Mouse (Mus musculus): ENCODE measurements around the gene Mpped2. TPM values are rescaled to one million over a fixed set of nuclear protein-coding genes. Genes with fewer than 3 reads are reported as not detected.

Gene Mpped2
- total and polyA plus RNA-seq, 3 experiments, result 0.04 to 0.10 TPM; not detected in 1

GRCm38 (mm10) chr2:106677449-106677848 is 15.6 kb upstream of the Mpped2 start:
- H3K27me3 ChIP-seq (ENCODE audit: control insufficient read depth in 1 of 2, insufficient read depth in 2 of 2, low read length in 2 of 2), result no peaks in the 10 kb centered on the region; a peak in 1 of 4 replicates
- no peaks in the 10 kb centered on the region for H3K9me3 ChIP-seq (replicated peaks; ENCODE audit: insufficient read depth, low read length)
- H3K36me3 ChIP-seq (ENCODE audit: control insufficient read depth in 1 of 2, insufficient read depth in 2 of 2, low read length in 2 of 2), result no peaks in the 10 kb centered on the region
- no peaks in the 10 kb centered on the region for H3K79me2 ChIP-seq (ENCODE audit: control insufficient read depth, insufficient read depth, low read length, poor library complexity)
- no peak for TF ChIP-seq MAZ (IDR thresholded peaks at IDR 0.05; ENCODE audit: low read depth, low read length)
- no peak for DNase-seq (ENCODE audit: low read depth, low spot score)
- H3K9ac ChIP-seq (ENCODE audit: control insufficient read depth, low read depth, low read length, poor library complexity, severe bottlenecking), result no peak overlapping the region
- no peaks in the 10 kb centered on the region for H3K4me1 ChIP-seq (ENCODE audit: control insufficient read depth in 1 of 2, insufficient read depth in 2 of 2, low read length in 2 of 2)
- no peak overlapping the region for H3K27ac ChIP-seq (ENCODE audit: control insufficient read depth, low read depth, low read length)
- no peak overlapping the region for H3K4me3 ChIP-seq (ENCODE audit: control insufficient read depth in 1 of 2, insufficient read depth in 1 of 2, low read depth in 2 of 2, low read length in 2 of 2)

- no peaks in the 10 kb centered on the region for H3K4me1 ChIP-seq (ENCODE audit: control insufficient read depth in 1 of 2, insufficient read depth in 2 of 2, low read length in 2 of 2)
- no peaks in the 10 kb centered on the region for H3K79me2 ChIP-seq (ENCODE audit: control insufficient read depth, insufficient read depth, low read length, poor library complexity)
- no peaks in the 10 kb centered on the region for H3K9me3 ChIP-seq (replicated peaks; ENCODE audit: insufficient read depth, low read length)
- DNase-seq (ENCODE audit: low read depth, low spot score), result no peak
- H3K9ac ChIP-seq (ENCODE audit: control insufficient read depth, low read depth, low read length, poor library complexity, severe bottlenecking), result no peak overlapping the region
- no peak overlapping the region for H3K4me3 ChIP-seq (ENCODE audit: control insufficient read depth in 1 of 2, insufficient read depth in 1 of 2, low read depth in 2 of 2, low read length in 2 of 2)
- no peak overlapping the region for H3K27ac ChIP-seq (ENCODE audit: control insufficient read depth, low read depth, low read length)
- TF ChIP-seq ZNF384 (IDR thresholded peaks at IDR 0.05; ENCODE audit: low read depth, low read length), result no peak
- TF ChIP-seq SMC3 (IDR thresholded peaks at IDR 0.05; ENCODE audit: low read depth, low read length), result no peak
- no peak for TF ChIP-seq MAFK (IDR thresholded peaks at IDR 0.05; ENCODE audit: borderline replicate concordance, low read depth, low read length)
- TF ChIP-seq ZC3H11A (IDR thresholded peaks at IDR 0.05; ENCODE audit: low read depth, low read length), result no peak
- TF ChIP-seq USF2 (IDR thresholded peaks at IDR 0.05; ENCODE audit: borderline replicate concordance in 1 of 2, insufficient read depth in 1 of 2, low read depth in 1 of 2, low read length in 2 of 2), result no peak
- no peak for TF ChIP-seq UBTF (IDR thresholded peaks at IDR 0.05; ENCODE audit: borderline replicate concordance, insufficient read depth, low read depth, low read length)
- no peak for TF ChIP-seq ZMIZ1 (IDR thresholded peaks at IDR 0.05; ENCODE audit: low read depth, low read length)
- TF ChIP-seq HCFC1 (IDR thresholded peaks at IDR 0.05; ENCODE audit: low read depth, low read length), result no peak
- TF ChIP-seq GABPA (IDR thresholded peaks at IDR 0.05; ENCODE audit: low read depth, low read length), result no peak
- H3K36me3 ChIP-seq (ENCODE audit: control insufficient read depth in 1 of 2, insufficient read depth in 2 of 2, low read length in 2 of 2), result no peaks in the 10 kb centered on the region
- no peaks in the 10 kb centered on the region; a peak in 1 of 4 replicates for H3K27me3 ChIP-seq (ENCODE audit: control insufficient read depth in 1 of 2, insufficient read depth in 2 of 2, low read length in 2 of 2)
These were observed 13.2 kb upstream of the Mpped2 start for GRCm38 (mm10) chr2:106679720-106680455.

GRCm38 (mm10) chr2:106683185-106683831 is 9.8 kb upstream of the Mpped2 start:
- no peak for DNase-seq (ENCODE audit: low read depth, low spot score)
- H3K4me1 ChIP-seq (ENCODE audit: control insufficient read depth in 1 of 2, insufficient read depth in 2 of 2, low read length in 2 of 2), result no peaks in the 10 kb centered on the region
- no peak overlapping the region for H3K9ac ChIP-seq (ENCODE audit: control insufficient read depth, low read depth, low read length, poor library complexity, severe bottlenecking)
- no peak overlapping the region for H3K4me3 ChIP-seq (ENCODE audit: control insufficient read depth in 1 of 2, insufficient read depth in 1 of 2, low read depth in 2 of 2, low read length in 2 of 2)
- H3K27me3 ChIP-seq (ENCODE audit: control insufficient read depth in 1 of 2, insufficient read depth in 2 of 2, low read length in 2 of 2), result no peaks in the 10 kb centered on the region; a peak in 1 of 4 replicates
- H3K9me3 ChIP-seq (replicated peaks; ENCODE audit: insufficient read depth, low read length), result no peaks in the 10 kb centered on the region
- TF ChIP-seq JUND (IDR thresholded peaks at IDR 0.05; ENCODE audit: low read depth, low read length) (no peak), ZNF384 (IDR thresholded peaks at IDR 0.05; ENCODE audit: low read depth, low read length) (no peak), TCF12 (IDR thresholded peaks at IDR 0.05; ENCODE audit: low read depth, low read length) (no peak), ETS1 (IDR thresholded peaks at IDR 0.05; ENCODE audit: low read depth, low read length) (no peak), POLR2AphosphoS2 (IDR thresholded peaks at IDR 0.05; ENCODE audit: low read length) (no peak), HCFC1 (IDR thresholded peaks at IDR 0.05; ENCODE audit: low read depth, low read length) (no peak), MAFK (IDR thresholded peaks at IDR 0.05; ENCODE audit: borderline replicate concordance, low read depth, low read length) (no peak), MAZ (IDR thresholded peaks at IDR 0.05; ENCODE audit: low read depth, low read length) (no peak), BHLHE40 (IDR thresholded peaks at IDR 0.05; ENCODE audit: borderline replicate concordance, low read depth, low read length) (no peak), MXI1 (IDR thresholded peaks at IDR 0.05; ENCODE audit: low read depth, low read length) (no peak), ZMIZ1 (IDR thresholded peaks at IDR 0.05; ENCODE audit: low read depth, low read length) (no peak), NRF1 (IDR thresholded peaks at IDR 0.05; ENCODE audit: insufficient read depth, low read depth, low read length, poor library complexity, severe bottlenecking) (no peak), TAL1 (IDR thresholded peaks at IDR 0.05; ENCODE audit: low read length) (no peak), ZC3H11A (IDR thresholded peaks at IDR 0.05; ENCODE audit: low read depth, low read length) (no peak), MAX (IDR thresholded peaks at IDR 0.05; ENCODE audit: low read length) (no peak), ELF1 (IDR thresholded peaks at IDR 0.05; ENCODE audit: low read depth, low read length) (no peak), USF2 (IDR thresholded peaks at IDR 0.05; ENCODE audit: borderline replicate concordance in 1 of 2, insufficient read depth in 1 of 2, low read depth in 1 of 2, low read length in 2 of 2) (no peak), TBP (IDR thresholded peaks at IDR 0.05; ENCODE audit: low read depth, low read length) (no peak), CHD2 (IDR thresholded peaks at IDR 0.05; ENCODE audit: low read length) (no peak)
- H3K36me3 ChIP-seq (ENCODE audit: control insufficient read depth in 1 of 2, insufficient read depth in 2 of 2, low read length in 2 of 2), result no peaks in the 10 kb centered on the region
- H3K79me2 ChIP-seq (ENCODE audit: control insufficient read depth, insufficient read depth, low read length, poor library complexity), result no peaks in the 10 kb centered on the region
- H3K27ac ChIP-seq (ENCODE audit: control insufficient read depth, low read depth, low read length), result no peak overlapping the region
